Mouse (Mus musculus): ENCODE data around the gene Fads3. TPM values are rescaled to one million over a fixed set of nuclear protein-coding genes. Genes with fewer than 3 reads are reported as not detected.
A peak's percentile ranks its signal among the peaks of the same experiment; 100 is the strongest.

The Fads3 gene
- polyA plus RNA-seq, 1 experiment from 2014 or later: 9.6 TPM

DNA sequence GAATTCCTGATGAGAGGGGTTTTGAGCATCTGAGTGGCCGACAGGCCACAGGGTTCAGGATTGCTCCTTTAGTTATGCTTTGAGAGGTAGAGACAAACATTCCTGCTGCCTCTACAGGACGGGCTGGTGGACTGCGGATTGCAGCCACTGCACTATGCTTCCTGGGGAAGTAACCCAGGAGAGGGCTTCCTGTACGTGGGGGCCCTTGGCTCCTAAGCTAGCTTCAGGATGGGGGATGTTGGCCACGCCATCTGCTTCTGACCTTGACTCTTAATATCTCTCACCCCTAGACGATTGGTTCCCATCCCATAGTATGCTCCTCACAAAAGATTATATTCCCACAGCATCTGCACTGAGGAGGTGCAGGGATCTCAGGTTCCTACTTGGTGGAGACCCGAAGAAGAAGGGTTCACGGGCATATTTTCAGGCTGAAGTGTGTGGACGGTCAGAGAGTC, 18.0 kb upstream of the Fads3 start:
- peaks cover 16% of the 10 kb centered on the region for H3K27me3 ChIP-seq
- H3K27ac ChIP-seq (replicated peaks): no peak overlapping the region
- no peaks in the 10 kb centered on the region for H3K9me3 ChIP-seq
- no peaks in the 10 kb centered on the region for H3K36me3 ChIP-seq
- H3K4me3 ChIP-seq: no peak overlapping the region
- H3K4me2 ChIP-seq (replicated peaks): no peak overlapping the region
- 64% methylated on average over 9 of the region's 9 CpGs for WGBS
- H3K9ac ChIP-seq (replicated peaks): no peak overlapping the region
- H3K4me1 ChIP-seq: peaks cover 18% of the 10 kb centered on the region
- ATAC-seq (ENCODE audit: low FRiP score, low read depth): no peak

DNA sequence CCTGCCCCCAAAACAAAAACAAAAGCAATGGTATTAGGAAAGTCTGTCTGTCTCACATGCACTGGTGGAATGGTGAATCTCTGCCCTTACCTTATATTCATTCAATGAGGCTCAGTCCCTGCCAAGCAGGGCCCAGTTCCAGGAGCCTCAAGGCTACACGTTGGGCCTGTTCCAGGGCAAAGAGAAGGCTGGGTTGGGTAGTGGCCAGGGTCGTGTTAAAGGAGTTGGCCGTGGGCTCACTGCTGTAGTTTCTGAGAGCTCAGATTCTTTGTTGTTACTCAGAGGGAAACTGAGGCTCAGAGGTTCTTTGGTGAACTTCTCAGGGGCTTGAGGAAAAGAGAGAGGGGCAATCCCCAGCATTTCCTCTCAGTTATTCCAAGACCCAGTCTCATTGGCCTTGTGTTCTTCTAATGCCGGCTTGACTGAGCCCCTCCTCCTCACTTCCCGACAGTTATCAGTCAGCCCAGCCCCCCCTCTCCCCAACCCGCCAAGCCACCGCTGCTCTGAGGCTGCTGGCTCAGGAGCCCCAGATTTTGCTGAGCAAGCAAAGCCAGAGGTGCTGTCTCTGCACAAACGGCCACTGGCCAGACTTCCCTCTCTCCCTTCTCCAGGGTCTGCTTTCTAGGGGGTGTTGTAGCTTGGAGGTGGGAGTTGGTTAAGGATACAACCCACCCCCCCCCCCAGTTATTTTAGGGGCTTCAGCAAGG, 16.0 kb upstream of the Fads3 start:
- Histone ChIP-seq H3K4me3 (no peak overlapping the region), H3K9ac (replicated peaks) (no peak overlapping the region), H3K27me3 (no peaks in the 10 kb centered on the region), H3K9me3 (no peaks in the 10 kb centered on the region), H3K27ac (replicated peaks) (no peak overlapping the region; the same call in 1 of the 2 replicates), H3K4me1 (peaks cover 7% of the 10 kb centered on the region; the same call in 1 of the 2 replicates), H3K36me3 (no peaks in the 10 kb centered on the region), H3K4me2 (replicated peaks) (no peak overlapping the region)
- ATAC-seq (ENCODE audit: low FRiP score, low read depth): no peak
- WGBS: 33% methylated on average over 8 of the region's 8 CpGs

DNA sequence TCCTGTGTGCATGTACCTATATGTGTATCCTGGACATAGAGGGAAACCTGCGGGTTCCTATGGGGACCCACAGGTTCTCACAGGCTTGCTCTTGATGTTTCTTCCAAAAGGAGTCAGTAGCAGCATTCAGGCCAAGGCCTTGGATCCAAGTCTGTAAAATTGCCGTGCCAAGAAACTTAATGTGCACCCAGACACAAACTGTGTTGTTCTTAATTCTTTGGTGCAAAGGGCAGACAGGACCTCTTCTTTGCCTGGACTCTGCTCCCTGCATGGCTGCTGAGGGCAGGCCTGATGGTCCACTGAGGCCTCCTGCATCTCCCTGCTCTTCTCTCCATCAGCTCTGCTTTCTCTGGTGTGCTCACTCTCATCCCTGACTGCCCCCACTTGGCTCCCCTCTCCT, 11.6 kb upstream of the Fads3 start:
- Histone ChIP-seq H3K4me3 (no peak overlapping the region), H3K9me3 (no peaks in the 10 kb centered on the region), H3K4me1 (no peaks in the 10 kb centered on the region), H3K27ac (replicated peaks) (no peak overlapping the region), H3K4me2 (replicated peaks) (no peak overlapping the region), H3K27me3 (no peaks in the 10 kb centered on the region), H3K9ac (replicated peaks) (no peak overlapping the region), H3K36me3 (no peaks in the 10 kb centered on the region)
- ATAC-seq (ENCODE audit: low FRiP score, low read depth): no peak
- WGBS: 87% methylated on average over 2 of the region's 2 CpGs

DNA sequence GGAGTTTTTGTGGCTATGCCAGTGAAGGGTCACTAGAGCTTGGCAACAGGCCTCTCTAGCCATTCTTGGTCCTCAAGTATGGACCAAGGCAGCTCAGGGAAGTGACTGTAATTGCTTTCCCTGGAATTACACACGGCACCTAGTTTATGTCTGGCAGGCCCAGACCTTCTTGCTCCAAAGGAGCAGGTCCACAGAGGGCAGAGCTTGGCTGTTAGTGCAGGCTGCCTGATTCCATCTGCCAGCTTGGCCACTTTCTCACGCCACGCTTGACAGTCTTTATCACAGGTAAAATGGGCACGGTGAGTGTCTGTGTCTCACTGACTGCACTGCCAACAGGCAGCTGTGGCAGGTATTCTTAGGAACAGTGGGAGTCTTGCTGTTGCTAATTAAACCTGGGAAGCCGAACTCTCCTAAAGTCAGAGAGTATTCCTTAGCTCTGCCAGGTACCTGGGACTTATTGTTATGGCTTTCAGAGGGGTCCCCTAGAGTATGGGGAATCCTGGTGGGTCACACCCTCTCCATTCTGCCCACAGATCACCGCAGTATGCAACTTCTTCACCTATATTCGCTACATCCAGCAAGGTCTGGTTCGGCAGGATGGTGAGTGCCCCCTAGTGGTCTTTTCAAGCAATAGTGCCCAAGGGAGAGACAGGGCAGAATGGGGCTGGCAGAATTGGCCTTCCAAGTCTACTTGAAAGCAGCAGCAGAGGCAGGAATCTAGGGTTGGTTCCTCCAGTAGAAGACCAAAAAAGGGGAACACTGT, 8.0 kb upstream of the Fads3 start:
- no peak overlapping the region for H3K4me2 ChIP-seq (replicated peaks)
- H3K4me1 ChIP-seq: no peaks in the 10 kb centered on the region
- H3K4me3 ChIP-seq: no peak overlapping the region
- no peaks in the 10 kb centered on the region for H3K9me3 ChIP-seq
- ATAC-seq (ENCODE audit: low FRiP score, low read depth): peak; percentile 50
- no peak overlapping the region for H3K27ac ChIP-seq (replicated peaks)
- no peaks in the 10 kb centered on the region for H3K27me3 ChIP-seq
- H3K36me3 ChIP-seq: no peaks in the 10 kb centered on the region
- no peak overlapping the region for H3K9ac ChIP-seq (replicated peaks)
- WGBS: 38% methylated on average over 8 of the region's 8 CpGs

DNA sequence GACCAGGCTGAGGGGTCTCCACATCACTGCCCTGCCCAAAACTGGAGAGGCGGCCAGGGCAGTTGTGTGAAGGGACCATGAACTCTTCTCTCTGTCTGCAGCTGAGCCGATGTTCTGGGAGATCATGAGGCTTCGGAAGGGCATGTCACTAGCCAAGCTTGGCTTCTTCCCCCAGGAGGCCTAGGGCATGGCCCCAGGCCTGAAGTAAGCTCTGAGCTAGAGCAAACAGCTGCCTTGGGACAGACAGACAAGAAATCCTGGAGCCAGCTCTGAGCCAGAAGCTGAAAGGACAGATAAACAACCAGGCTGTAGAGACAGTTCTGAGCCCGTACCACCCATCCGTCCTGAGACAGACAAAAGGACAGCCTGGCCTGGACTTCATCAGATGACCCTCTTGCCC, 7.0 kb upstream of the Fads3 start:
- 59% methylated on average over 5 of the region's 5 CpGs for WGBS
- peak; percentile 10; the same call in 1 of the 2 replicates for ATAC-seq (ENCODE audit: low FRiP score, low read depth)
- Histone ChIP-seq H3K9ac (replicated peaks) (no peak overlapping the region), H3K4me1 (no peaks in the 10 kb centered on the region), H3K4me3 (no peak overlapping the region), H3K27ac (replicated peaks) (no peak overlapping the region), H3K27me3 (no peaks in the 10 kb centered on the region), H3K4me2 (replicated peaks) (no peak overlapping the region), H3K9me3 (no peaks in the 10 kb centered on the region), H3K36me3 (no peaks in the 10 kb centered on the region)

DNA sequence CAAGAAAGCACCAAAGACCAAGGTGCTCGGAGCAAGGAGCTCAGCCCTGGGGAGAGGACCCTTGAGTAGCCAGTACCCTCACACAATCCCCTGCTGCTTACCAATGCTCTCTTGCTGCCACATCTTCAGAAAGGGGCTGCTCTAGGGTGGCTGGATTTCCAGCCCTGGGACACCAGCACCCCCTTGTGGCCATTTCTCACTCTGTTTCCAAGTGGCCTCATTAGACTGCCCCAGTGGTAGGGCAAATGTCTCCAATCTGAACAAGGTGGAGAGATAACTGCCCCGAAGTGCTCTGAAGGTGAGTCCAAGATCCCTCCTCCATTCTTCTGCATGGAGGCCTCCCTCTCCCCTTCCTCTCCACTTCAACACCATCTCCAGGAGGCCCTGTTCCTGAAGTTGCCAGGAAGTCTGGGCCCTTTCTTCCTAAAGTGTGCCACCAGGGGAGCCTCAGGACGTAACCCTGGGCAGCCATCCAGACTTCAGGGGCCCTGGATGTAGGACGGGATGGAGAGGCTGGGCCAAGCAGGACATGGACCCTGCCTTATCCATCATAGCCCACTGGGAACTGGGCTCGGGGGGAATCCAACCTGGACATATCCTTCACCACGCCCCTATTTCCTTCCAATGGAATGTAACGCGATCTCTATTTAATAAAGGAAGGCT, 6.5 kb upstream of the Fads3 start:
- Histone ChIP-seq H3K4me2 (replicated peaks) (no peak overlapping the region), H3K27ac (replicated peaks) (no peak overlapping the region), H3K36me3 (no peaks in the 10 kb centered on the region), H3K4me3 (no peak overlapping the region), H3K4me1 (no peaks in the 10 kb centered on the region), H3K27me3 (no peaks in the 10 kb centered on the region; the same call in 1 of the 2 replicates), H3K9me3 (no peaks in the 10 kb centered on the region), H3K9ac (replicated peaks) (no peak overlapping the region)
- peak; percentile 84 for ATAC-seq (ENCODE audit: low FRiP score, low read depth)
- WGBS: 60% methylated on average over 8 of the region's 8 CpGs

DNA sequence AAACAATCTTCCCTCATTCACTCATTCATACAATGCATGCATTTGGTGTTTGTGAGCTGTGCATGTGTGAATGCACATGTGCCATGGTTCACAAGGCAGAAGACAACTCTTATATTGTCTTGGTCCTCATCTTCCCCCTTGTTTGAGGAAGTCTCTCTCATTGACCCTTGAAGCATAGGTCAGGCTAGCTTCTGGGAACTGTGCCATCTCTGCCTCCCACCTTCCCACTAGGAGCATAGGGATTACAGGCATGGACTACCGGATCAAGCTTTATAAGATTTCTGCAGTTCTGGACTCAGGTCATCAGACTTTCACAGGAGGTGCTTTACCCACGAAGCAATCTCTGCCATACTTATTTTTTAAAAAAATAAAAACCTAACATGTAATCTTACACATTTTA, 3.8 kb upstream of the Fads3 start:
- H3K9ac ChIP-seq (replicated peaks): no peak overlapping the region
- peaks cover 14% of the 10 kb centered on the region for H3K4me1 ChIP-seq
- no peak for ATAC-seq (ENCODE audit: low FRiP score, low read depth)
- no peaks in the 10 kb centered on the region for H3K9me3 ChIP-seq
- no peak overlapping the region for H3K4me2 ChIP-seq (replicated peaks)
- H3K36me3 ChIP-seq: no peaks in the 10 kb centered on the region
- H3K27me3 ChIP-seq: peaks cover 16% of the 10 kb centered on the region
- no peak overlapping the region for H3K4me3 ChIP-seq
- 67% methylated on average over 2 of the region's 2 CpGs for WGBS
- H3K27ac ChIP-seq (replicated peaks): no peak overlapping the region

DNA sequence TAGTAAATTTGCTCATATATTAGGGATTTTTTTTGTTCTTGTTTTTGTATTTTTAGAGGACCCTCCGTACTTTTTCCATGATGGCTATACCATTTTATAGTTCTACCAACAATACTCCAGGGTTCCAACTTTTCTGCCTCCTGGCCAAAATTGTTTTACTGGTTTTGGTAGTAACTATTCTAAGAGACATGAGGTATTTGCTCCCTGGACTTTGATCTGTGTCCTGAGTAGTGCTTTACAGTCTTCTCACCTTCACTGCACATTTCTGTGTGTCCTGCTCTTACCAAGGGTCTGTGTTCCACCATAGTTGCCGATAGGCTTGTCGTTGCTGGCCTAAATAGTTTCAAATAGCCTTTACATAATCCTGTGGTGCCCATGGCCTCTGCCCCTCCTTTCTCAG, 3.0 kb upstream of the Fads3 start:
- peaks cover 14% of the 10 kb centered on the region for H3K4me1 ChIP-seq
- no peak overlapping the region for H3K4me3 ChIP-seq
- 79% methylated on average over 3 of the region's 3 CpGs for WGBS
- H3K27me3 ChIP-seq: peaks cover 20% of the 10 kb centered on the region
- H3K9me3 ChIP-seq: no peaks in the 10 kb centered on the region
- H3K36me3 ChIP-seq: no peaks in the 10 kb centered on the region
- no peak for ATAC-seq (ENCODE audit: low FRiP score, low read depth)
- H3K9ac ChIP-seq (replicated peaks): no peak overlapping the region
- H3K4me2 ChIP-seq (replicated peaks): no peak overlapping the region
- H3K27ac ChIP-seq (replicated peaks): no peak overlapping the region

DNA sequence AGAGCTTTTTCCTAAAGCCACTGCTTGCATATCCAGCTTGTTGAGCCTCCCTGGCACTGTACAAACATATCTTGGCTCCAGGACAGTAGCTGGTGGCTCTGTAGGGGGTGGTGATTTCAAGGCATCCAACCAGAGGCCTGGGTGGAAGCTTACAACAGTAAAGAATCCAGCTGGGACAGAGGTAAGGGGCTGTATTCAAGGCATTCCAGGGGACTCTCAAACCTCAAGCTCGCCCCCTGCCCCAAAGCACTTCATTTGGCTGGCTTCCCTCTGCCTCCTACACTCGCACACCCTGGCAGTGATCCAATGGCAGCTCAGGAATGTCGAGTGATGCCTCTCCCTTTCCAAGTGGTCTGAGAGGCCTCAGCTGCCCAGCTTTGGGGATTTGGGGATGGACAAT, 2.5 kb upstream of the Fads3 start:
- H3K4me3 ChIP-seq: no peak overlapping the region
- H3K36me3 ChIP-seq: no peaks in the 10 kb centered on the region
- peaks cover 24% of the 10 kb centered on the region for H3K27me3 ChIP-seq
- H3K4me2 ChIP-seq (replicated peaks): no peak overlapping the region
- ATAC-seq (ENCODE audit: low FRiP score, low read depth): no peak
- no peak overlapping the region for H3K27ac ChIP-seq (replicated peaks)
- peaks cover 14% of the 10 kb centered on the region for H3K4me1 ChIP-seq
- H3K9ac ChIP-seq (replicated peaks): no peak overlapping the region
- WGBS: 30% methylated on average over 3 of the region's 3 CpGs
- no peaks in the 10 kb centered on the region for H3K9me3 ChIP-seq

DNA sequence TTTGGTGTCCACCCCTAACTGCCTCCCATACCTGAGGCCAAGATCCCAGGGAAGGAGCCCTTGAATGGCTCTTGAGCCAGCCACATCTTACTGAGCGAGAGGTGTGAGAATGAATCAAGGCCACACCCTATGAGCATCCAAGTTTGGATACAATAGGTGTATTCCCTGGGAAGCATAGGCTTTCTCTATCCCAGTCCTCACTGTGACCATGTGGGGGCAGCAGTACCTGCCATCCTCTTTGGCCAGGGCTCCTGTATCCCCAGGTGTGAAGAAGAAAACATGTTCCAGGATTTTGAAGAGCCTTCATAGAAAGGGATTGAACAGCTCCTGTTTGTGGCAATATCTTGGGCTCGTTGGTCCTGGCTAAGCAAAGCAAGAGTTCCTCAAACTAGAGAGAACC, 1.8 kb upstream of the Fads3 start:
- no peak overlapping the region for H3K27ac ChIP-seq (replicated peaks)
- H3K4me2 ChIP-seq (replicated peaks): no peak overlapping the region
- H3K36me3 ChIP-seq: no peaks in the 10 kb centered on the region
- H3K27me3 ChIP-seq: peaks cover 24% of the 10 kb centered on the region
- no peak overlapping the region for H3K9ac ChIP-seq (replicated peaks)
- ATAC-seq (ENCODE audit: low FRiP score, low read depth): no peak
- WGBS: 82% methylated on average over 2 of the region's 2 CpGs
- H3K4me3 ChIP-seq: no peak overlapping the region
- H3K4me1 ChIP-seq: peaks cover 14% of the 10 kb centered on the region
- no peaks in the 10 kb centered on the region for H3K9me3 ChIP-seq

DNA sequence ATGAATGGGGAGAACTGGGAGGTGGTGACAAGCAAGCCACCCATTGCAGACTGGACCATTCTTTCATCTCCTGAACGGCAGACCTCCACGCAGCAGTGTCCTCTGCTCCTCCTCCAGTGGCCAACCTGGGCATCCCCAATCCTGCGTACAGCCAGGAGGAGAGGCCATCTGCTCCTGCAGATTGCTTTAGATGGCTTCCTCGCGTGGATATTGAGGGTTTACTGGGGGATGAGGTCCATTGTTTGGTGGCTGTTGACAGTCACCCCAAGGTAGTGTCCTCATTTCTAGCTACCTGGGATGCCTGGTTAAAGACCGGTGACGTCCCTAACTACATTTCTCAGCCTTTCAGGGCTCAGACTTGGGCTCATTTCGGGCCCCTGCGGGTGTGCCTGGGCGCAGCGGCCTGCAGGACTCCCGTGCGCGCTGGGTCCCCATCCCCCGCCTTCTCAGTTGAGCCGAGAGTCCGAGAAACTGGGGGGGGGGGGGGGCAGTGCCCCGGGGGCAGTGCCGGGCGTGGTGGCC, 442 bp upstream of the Fads3 start:
- Histone ChIP-seq H3K27ac (replicated peaks) (no peak overlapping the region), H3K4me2 (replicated peaks) (peak overlapping the region; percentile 99), H3K4me3 (peak overlapping the region; percentile 60), H3K9ac (replicated peaks) (peak overlapping the region; percentile 66), H3K36me3 (no peaks in the 10 kb centered on the region), H3K9me3 (no peaks in the 10 kb centered on the region), H3K4me1 (peaks cover 14% of the 10 kb centered on the region), H3K27me3 (peaks cover 24% of the 10 kb centered on the region)
- 6% methylated on average over 17 of the region's 20 CpGs for WGBS
- 0 out of 2 replicates have a peak, but pooled peaks have one; percentile 7 for ATAC-seq (ENCODE audit: low FRiP score, low read depth)

DNA sequence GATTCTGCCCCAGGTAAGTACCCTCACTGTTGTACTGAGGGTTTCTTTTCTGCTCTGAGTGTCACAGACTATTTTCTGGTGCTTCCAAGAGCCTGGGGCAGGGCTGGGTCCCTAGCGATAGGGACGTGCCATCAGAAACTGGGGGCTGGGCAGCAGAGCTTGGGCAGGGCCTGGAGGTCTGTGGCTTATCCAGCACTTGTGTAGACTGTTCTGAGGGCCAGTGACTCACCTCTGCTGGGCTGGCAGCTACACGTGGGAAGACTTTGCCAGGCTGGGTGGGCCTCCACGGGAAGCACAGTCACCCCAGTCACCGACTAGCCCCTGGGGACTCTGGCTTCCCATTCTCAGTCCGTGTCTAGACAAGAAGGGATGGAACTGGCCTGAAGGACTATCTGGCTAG, 863 bp downstream of the Fads3 start:
- no peak; the same call in 1 of the 2 replicates for ATAC-seq (ENCODE audit: low FRiP score, low read depth)
- no peaks in the 10 kb centered on the region for H3K36me3 ChIP-seq
- H3K9ac ChIP-seq (replicated peaks): peak overlapping the region; percentile 66
- H3K4me3 ChIP-seq: peak overlapping the region; percentile 60
- H3K27me3 ChIP-seq: peaks cover 24% of the 10 kb centered on the region
- H3K4me2 ChIP-seq (replicated peaks): peak overlapping the region; percentile 99
- H3K9me3 ChIP-seq: no peaks in the 10 kb centered on the region
- 61% methylated on average over 6 of the region's 6 CpGs for WGBS
- H3K4me1 ChIP-seq: peaks cover 14% of the 10 kb centered on the region
- H3K27ac ChIP-seq (replicated peaks): no peak overlapping the region

Measured in midbrain, embryonic 12.5 days (tissue).